Mouse (Mus musculus) kidney, embryonic 15.5 days (tissue): ENCODE results near the gene Pf4. TPM values are rescaled to one million over a fixed set of nuclear protein-coding genes. Genes with fewer than 3 reads are reported as not detected.
A peak's percentile ranks its signal among the peaks of the same experiment; 100 is the strongest.
"Not testable (repeated sequence)": the region's sequence is repeated elsewhere in the genome, so short reads cannot be mapped to it uniquely, and the experiment has no call there.

Experiments
- ATAC-seq: fragments of 200-750 bp; cut with Nextera tagmentation; replicated peaks from 2 replicates; pipeline ENCODE4 v1.8.0; 2017; ENCODE audit warnings: moderate TSS enrichment; ENCODE audit not compliant: low FRiP score
- H3K27ac ChIP-seq: fragments of 300-500 bp; sonication (generic); 2 replicates; pipeline ENCODE4 v1.5.1; 2015; ENCODE audit warnings: mild to moderate bottlenecking, inconsistent platforms
- H3K27me3 ChIP-seq: fragments of 300-500 bp; sonication (generic); 2 replicates; pipeline ENCODE4 v1.6.1; 2015; ENCODE audit warnings: inconsistent platforms
- H3K36me3 ChIP-seq: fragments of 300-500 bp; sonication (generic); 2 replicates; pipeline ENCODE4 v1.6.1; 2015; ENCODE audit warnings: inconsistent platforms
- H3K4me1 ChIP-seq: fragments of 300-500 bp; sonication (generic); 2 replicates; pipeline ENCODE4 v1.6.1; 2015; ENCODE audit warnings: inconsistent platforms
- H3K4me2 ChIP-seq: fragments of 300-500 bp; sonication (generic); 2 replicates; pipeline ENCODE4 v1.6.1; 2015; ENCODE audit warnings: moderate library complexity, mild to moderate bottlenecking, inconsistent platforms
- H3K4me3 ChIP-seq: fragments of 300-500 bp; sonication (generic); replicated peaks from 2 replicates; pipeline ENCODE4 v1.5.1; 2015; ENCODE audit warnings: mild to moderate bottlenecking, inconsistent platforms
- H3K9ac ChIP-seq: fragments of 300-500 bp; sonication (generic); 2 replicates; pipeline ENCODE4 v1.6.1; 2015; ENCODE audit warnings: mild to moderate bottlenecking, inconsistent platforms
- H3K9me3 ChIP-seq: fragments of 300-500 bp; sonication (generic); replicated peaks from 2 replicates; pipeline ENCODE4 v1.6.1; 2016; ENCODE audit warnings: inconsistent platforms
- WGBS: fragments of 180-500 bp; shearing (Covaris S2); methylation state at CpG from one replicate; pipeline ENCODE4 v1.1.7; 2015; ENCODE audit warnings: mixed read lengths; 5-methylcytosine and 5-hydroxymethylcytosine counted together
- microRNA-seq: library from miRNA; unstranded; fragments of <30 nt; microRNA quantifications from one replicate; pipeline ENCODE4, GENCODE M21; 2016
- polyA plus RNA-seq: library from polyadenylated mRNA; unstranded; fragments of >200 nt; fragmentation: Nextera tagmentation; extraction: Ambion mirVana; gene quantifications from 2 replicates; pipeline ENCODE4 v1.2.1, GENCODE M21; 2015

Gene Pf4
- polyA plus RNA-seq, 1 experiment from 2014 or later = 38.0 TPM

DNA sequence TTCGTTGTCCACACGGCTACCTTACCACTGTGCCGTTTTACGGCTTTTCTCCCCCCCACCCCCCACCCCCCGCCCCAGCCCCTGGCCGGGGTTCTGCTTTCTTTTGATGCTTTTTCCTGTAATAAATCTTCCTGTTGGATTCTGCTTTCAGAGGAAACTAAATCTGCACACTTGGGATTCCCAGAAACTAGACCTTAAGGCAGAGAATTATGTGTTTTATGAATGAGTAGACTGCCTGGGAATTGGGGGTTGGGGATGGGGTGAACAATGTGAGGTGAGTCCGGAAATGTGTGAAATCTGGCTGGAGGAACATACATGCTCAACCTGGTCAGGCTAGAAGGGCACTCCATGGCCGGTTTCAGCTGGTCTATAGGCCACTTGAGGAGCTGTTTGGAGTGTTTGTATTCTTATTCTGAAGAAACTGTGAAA, 17.9 kb downstream of the Pf4 start:
- Histone ChIP-seq H3K27me3 (no peaks in the 10 kb centered on the region), H3K9ac (no peak overlapping the region), H3K4me3 (0 out of 2 replicates have a peak overlapping the region, but pooled peaks have one; percentile 9), H3K9me3 (no peaks in the 10 kb centered on the region), H3K36me3 (no peaks in the 10 kb centered on the region), H3K4me2 (peak overlapping the region; percentile 41), H3K4me1 (peaks cover 24% of the 10 kb centered on the region), H3K27ac (peak overlapping the region; percentile 72)
- 14% methylated on average over 8 of the region's 8 CpGs for WGBS
- ATAC-seq = peak; percentile 78

DNA sequence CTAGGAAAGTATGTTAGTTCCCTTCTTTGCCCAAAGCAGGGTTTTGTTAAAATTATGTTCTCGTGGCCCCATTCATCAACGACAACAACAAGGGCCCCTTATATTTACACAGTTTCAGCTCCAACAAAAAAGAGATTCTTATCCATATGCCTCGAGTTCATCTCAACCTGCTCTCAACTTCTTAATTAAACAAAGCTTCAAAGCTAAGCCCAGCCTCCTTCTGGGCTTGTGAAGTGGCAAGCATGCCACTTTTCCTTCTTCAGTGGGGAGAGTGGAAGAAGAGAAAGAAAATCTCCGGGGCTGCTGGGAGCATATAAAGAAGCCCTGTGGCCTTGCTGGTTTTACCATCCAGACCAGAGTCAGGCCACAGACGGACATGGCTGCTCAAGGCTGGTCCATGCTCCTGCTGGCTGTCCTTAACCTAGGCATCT, 22.0 kb downstream of the Pf4 start, which contains the start of gene Cxcl15:
TSS of gene Cxcl15 (plus strand) at position 340 of the 431 bp plus-strand sequence.
- H3K4me2 ChIP-seq = no peak within 1 kb of the TSS
- 68% methylated on average over 5 of the region's 5 CpGs for WGBS

DNA sequence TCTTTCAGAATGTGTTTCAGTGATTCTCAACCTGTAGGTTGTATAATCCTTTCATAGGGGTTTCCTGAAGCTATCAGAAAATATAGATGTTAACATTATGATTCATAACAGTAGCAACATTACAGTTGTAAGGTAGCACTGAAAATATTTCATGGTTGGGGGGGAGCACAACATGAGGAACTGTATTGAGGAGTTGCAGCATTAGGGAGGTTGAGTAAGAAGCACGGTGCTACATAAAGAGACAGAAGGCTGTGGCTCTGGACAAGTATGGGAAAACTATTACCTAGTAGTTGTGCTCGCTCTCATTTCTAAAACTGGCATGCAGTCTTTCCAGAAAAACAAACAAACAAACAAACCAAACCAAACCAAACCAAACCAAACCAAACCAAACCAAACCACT, 23.2 kb downstream of the Pf4 start:
- H3K9ac ChIP-seq, H3K9me3 ChIP-seq, H3K27me3 ChIP-seq, H3K4me2 ChIP-seq, H3K4me1 ChIP-seq, H3K27ac ChIP-seq, H3K4me3 ChIP-seq, ATAC-seq, H3K36me3 ChIP-seq: not testable (repeated sequence)
- 88% methylated on average over 2 of the region's 2 CpGs for WGBS

More for the DNA sequence above, 22.0 kb downstream of the Pf4 start, which contains the start of gene Cxcl15:
- Histone ChIP-seq H3K4me3 (no peak within 1 kb of the TSS), H3K27ac (no peak within 1 kb of the TSS), H3K27me3 (no peaks in the 10 kb centered on the region), H3K9ac (no peak within 1 kb of the TSS), H3K36me3 (no peaks in the 10 kb centered on the region), H3K9me3 (no peaks in the 10 kb centered on the region), H3K4me1 (peaks cover 13% of the 10 kb centered on the region)
- ATAC-seq = no peak

DNA sequence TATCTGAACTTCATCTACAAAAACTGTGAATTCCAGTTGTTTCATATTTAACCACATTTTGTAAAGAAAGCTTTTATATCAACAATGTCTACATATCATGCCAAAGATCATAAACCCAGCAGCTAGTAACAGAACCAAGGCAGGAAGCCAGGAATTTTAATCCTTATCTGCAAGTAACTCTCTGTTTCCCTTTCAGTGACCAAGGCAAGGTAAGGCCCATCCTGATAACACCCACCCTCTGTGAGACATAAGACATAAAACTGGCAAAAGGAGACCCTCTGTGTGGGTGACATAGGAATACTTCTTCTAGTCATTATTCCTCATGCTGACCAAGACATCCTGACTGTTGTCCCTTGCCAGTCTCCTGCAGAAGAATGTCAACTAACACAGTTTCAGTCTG, 32.3 kb downstream of the Pf4 start:
- no peaks in the 10 kb centered on the region for H3K4me1 ChIP-seq
- no peak overlapping the region for H3K9ac ChIP-seq
- no peak overlapping the region for H3K27ac ChIP-seq
- no peak for ATAC-seq
- H3K4me3 ChIP-seq = no peak overlapping the region
- no peaks in the 10 kb centered on the region for H3K27me3 ChIP-seq
- no peaks in the 10 kb centered on the region for H3K9me3 ChIP-seq
- H3K36me3 ChIP-seq = no peaks in the 10 kb centered on the region
- no peak overlapping the region for H3K4me2 ChIP-seq

DNA sequence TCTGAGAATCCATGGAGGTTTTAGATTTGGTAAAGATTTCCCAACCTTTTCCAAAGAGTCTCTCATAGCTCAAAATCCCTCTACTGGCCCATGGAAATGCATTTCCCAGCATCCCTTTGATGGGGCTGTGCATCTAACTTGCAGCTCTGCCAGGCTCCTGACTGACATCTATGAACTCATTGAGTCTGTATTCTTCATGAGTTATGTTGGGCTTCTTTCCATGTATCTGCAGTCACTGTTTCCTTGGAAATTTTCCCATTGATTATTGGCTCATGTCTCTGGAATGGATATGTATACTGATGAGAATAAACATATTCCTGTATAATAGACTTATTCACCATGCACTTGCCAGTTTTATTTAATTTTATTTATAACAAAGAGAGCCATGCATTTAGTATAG, 33.8 kb downstream of the Pf4 start:
- no peaks in the 10 kb centered on the region for H3K9me3 ChIP-seq
- no peak for ATAC-seq
- H3K4me2 ChIP-seq = no peak overlapping the region
- H3K4me1 ChIP-seq = no peaks in the 10 kb centered on the region
- no peaks in the 10 kb centered on the region for H3K36me3 ChIP-seq
- no peak overlapping the region for H3K9ac ChIP-seq
- H3K27ac ChIP-seq = no peak overlapping the region
- no peaks in the 10 kb centered on the region for H3K27me3 ChIP-seq
- H3K4me3 ChIP-seq = no peak overlapping the region

DNA sequence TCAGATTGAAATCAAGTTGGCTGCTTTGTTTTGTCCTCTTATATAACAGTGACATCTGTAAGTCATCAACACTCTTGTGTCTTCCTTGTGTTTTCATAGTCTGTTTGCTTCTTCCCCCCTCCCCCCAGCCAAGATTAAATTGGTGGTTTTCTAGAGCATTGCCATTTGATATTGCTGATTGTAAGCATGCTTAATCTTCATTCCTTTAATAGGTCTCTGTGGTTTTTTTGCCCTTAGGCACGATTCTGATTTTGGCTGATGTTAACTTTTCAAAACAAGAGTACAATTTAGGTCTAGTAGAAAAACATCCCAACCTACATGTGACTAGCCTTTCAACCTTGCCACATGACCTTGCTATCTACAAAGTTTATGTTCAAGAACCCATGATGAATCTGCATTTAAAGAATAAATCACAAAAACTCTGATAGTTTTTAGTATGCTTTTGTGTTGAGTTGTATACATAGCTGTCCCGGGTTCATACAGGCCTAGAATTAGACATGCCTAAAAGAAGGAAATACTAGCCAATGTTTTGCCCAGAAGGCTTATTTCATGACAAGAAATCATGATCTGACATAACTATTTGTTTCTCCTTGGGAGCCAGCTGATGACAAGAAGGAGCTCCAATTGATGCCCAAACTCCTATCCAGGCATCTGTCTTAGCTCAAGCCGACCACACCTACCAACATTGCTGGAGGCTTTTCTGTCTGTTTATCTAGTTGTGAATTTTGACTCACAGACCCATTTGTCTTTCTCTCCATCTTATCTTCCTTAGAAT, 35.1 kb downstream of the Pf4 start:
- 62% methylated on average over 3 of the region's 3 CpGs for WGBS
- H3K4me2 ChIP-seq = no peak overlapping the region
- no peaks in the 10 kb centered on the region for H3K36me3 ChIP-seq
- H3K27ac ChIP-seq = no peak overlapping the region
- ATAC-seq = no peak
- H3K9me3 ChIP-seq = no peaks in the 10 kb centered on the region
- H3K27me3 ChIP-seq = no peaks in the 10 kb centered on the region
- H3K4me3 ChIP-seq = no peak overlapping the region
- no peak overlapping the region for H3K9ac ChIP-seq
- no peaks in the 10 kb centered on the region for H3K4me1 ChIP-seq

DNA sequence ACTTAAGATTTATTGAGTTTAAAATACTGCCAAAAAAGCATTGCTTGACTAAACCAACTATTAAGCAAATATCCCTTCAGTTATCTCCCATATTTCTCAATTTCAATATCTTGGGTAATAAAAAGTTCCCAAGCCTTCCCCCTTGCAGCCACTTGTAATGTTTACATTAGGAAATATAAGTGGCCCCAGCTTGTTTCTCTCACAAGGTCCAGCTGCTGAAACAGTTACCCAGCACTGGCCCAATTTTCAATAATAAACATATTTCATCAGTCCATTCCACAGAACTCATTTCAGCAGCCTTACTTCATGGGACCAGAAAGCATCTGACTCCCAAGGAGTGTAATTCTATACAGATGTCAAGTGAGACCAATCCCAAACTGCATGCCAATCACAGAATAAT, 47.5 kb downstream of the Pf4 start:
- no peaks in the 10 kb centered on the region for H3K4me1 ChIP-seq
- H3K27me3 ChIP-seq = no peaks in the 10 kb centered on the region
- no peak overlapping the region for H3K4me2 ChIP-seq
- no peaks in the 10 kb centered on the region for H3K9me3 ChIP-seq
- no peak overlapping the region for H3K4me3 ChIP-seq
- no peak overlapping the region for H3K9ac ChIP-seq
- no peak overlapping the region for H3K27ac ChIP-seq
- no peak for ATAC-seq
- H3K36me3 ChIP-seq = no peaks in the 10 kb centered on the region

Small RNA genes within 50 kb of the gene (microRNA-seq; reads per million reads assigned to microRNA genes)
- gene Gm24322 = not detected

Other genes starting within 250 kb of the Pf4 start
- 0.09 and 0.14 TPM in 2 replicates for gene 5830473C10Rik, start 211.3 kb upstream of the Pf4 start, polyA plus RNA-seq
- 10.9 and 12.1 TPM in 2 replicates for gene Rassf6, start 131.8 kb upstream of the Pf4 start, polyA plus RNA-seq
- gene Cxcl5, start 13.1 kb upstream of the Pf4 start, polyA plus RNA-seq = not detected in 2 replicates
- 1.8 and 3.0 TPM in 2 replicates for gene Ppbp, start 3.9 kb upstream of the Pf4 start, polyA plus RNA-seq
- gene Cxcl3, start 13.7 kb downstream of the Pf4 start, polyA plus RNA-seq = not detected in 2 replicates
- 0.06 and 0.08 TPM in 2 replicates for gene Cxcl15, start 22.1 kb downstream of the Pf4 start, polyA plus RNA-seq
- 0.65 and 0.77 TPM in 2 replicates for gene Cxcl1, start 118.8 kb downstream of the Pf4 start, polyA plus RNA-seq
- not detected in 2 replicates for gene Cxcl2, start 131.4 kb downstream of the Pf4 start, polyA plus RNA-seq
- gene Mthfd2l, start 158.7 kb downstream of the Pf4 start, polyA plus RNA-seq = 47.1 and 61.2 TPM in 2 replicates